In genomic region chr7:25582301-25582810, GRCm38 (mm10) we compare ENCODE assay signal across 28 mouse cellular contexts. TPM values are rescaled to one million over a fixed set of nuclear protein-coding genes. Genes with fewer than 3 reads are reported as not detected.
"Had no signal": no experiment of that assay in that cellular context is flagged by ENCODE, and none has a peak within 500 bp of the region (broad histone marks: within the 10 kb centered on the region; RNA-seq: fewer than 3 reads in every experiment).

No protein-coding gene starts in this region.

- DNase-seq: liver, postnatal 0 days; lung, adult 2 months; lung, postnatal 14 days; lung, postnatal 36 days; retina, postnatal 1 day; right cerebral cortex, postnatal 14 days; thymus, adult 2 months; thymus, postnatal 25 days; thymus, postnatal 4 days had no signal

- H3K36me3 ChIP-seq: liver, embryonic 15.5 days; lung, embryonic 15.5 days; midbrain, embryonic 13.5 days; midbrain, embryonic 15.5 days; neural tube, embryonic 13.5 days; neural tube, embryonic 15.5 days; stomach, embryonic 15.5 days had no signal

- H3K27ac ChIP-seq: liver, embryonic 15.5 days; lung, embryonic 15.5 days; macrophage; midbrain, embryonic 13.5 days; midbrain, embryonic 15.5 days; neural tube, embryonic 13.5 days; neural tube, embryonic 15.5 days; stomach, embryonic 15.5 days; stomach, postnatal 0 days had no signal

- H3K4me1 ChIP-seq: liver, embryonic 15.5 days; megakaryocyte, embryonic 14.5 days; midbrain, embryonic 13.5 days; midbrain, embryonic 15.5 days; neural tube, embryonic 13.5 days; neural tube, embryonic 15.5 days; stomach, embryonic 15.5 days had no signal

- H3K27me3 ChIP-seq: liver, embryonic 15.5 days; lung, embryonic 15.5 days; midbrain, embryonic 13.5 days; midbrain, embryonic 15.5 days; neural tube, embryonic 13.5 days; neural tube, embryonic 15.5 days; stomach, embryonic 15.5 days had no signal

- H3K9me3 ChIP-seq: liver, embryonic 15.5 days; lung, embryonic 15.5 days; midbrain, embryonic 13.5 days; midbrain, embryonic 15.5 days; neural tube, embryonic 13.5 days; neural tube, embryonic 15.5 days; stomach, embryonic 15.5 days had no signal

- H3K9ac ChIP-seq: liver, embryonic 15.5 days; liver, postnatal 0 days; lung, embryonic 15.5 days; midbrain, embryonic 13.5 days; midbrain, embryonic 15.5 days; neural tube, embryonic 13.5 days; neural tube, embryonic 15.5 days; stomach, embryonic 15.5 days had no signal

- ATAC-seq: liver, postnatal 0 days; lung, postnatal 0 days; midbrain, embryonic 13.5 days; midbrain, embryonic 15.5 days had no signal

- H3K4me2 ChIP-seq: liver, embryonic 15.5 days; lung, embryonic 15.5 days; midbrain, embryonic 11.5 days; midbrain, embryonic 13.5 days; midbrain, embryonic 15.5 days; neural tube, embryonic 13.5 days; neural tube, embryonic 15.5 days; stomach, embryonic 15.5 days had no signal

- H3K4me3 ChIP-seq: liver, embryonic 15.5 days; lung, embryonic 15.5 days; megakaryocyte, embryonic 14.5 days; midbrain, embryonic 13.5 days; midbrain, embryonic 15.5 days; neural tube, embryonic 13.5 days; neural tube, embryonic 15.5 days; stomach, embryonic 15.5 days had no signal

RNA-seq across cellular contexts. Expression of gene Erich4, which starts 33.3 kb away (rescaled TPM):
- total RNA-seq: megakaryocyte progenitor cell, adult 5-6 weeks; midbrain, postnatal 0 days; monocyte, adult 5-6 weeks had no signal
- polyA plus RNA-seq: lung, adult 2 months; lung, embryonic 15.5 days; lung, postnatal 0 days; macrophage; midbrain, embryonic 11.5 days; midbrain, embryonic 13.5 days; midbrain, embryonic 15.5 days; midbrain, postnatal 0 days; neural tube, embryonic 11.5 days; neural tube, embryonic 13.5 days; neural tube, embryonic 15.5 days; spleen, adult 2 months; stomach, postnatal 0 days; testis, adult 2 months; thymus, adult 2 months; urinary bladder, adult 2 months had no signal

RNA-seq across cellular contexts. Expression of gene Ceacam2, which starts 42.7 kb away (rescaled TPM):
- total RNA-seq: midbrain, postnatal 0 days; monocyte, adult 5-6 weeks had no signal
- polyA plus RNA-seq: liver, embryonic 15.5 days; liver, postnatal 0 days; lung, postnatal 0 days; midbrain, embryonic 11.5 days; midbrain, embryonic 13.5 days; midbrain, postnatal 0 days; neural tube, embryonic 11.5 days; stomach, embryonic 15.5 days; stomach, postnatal 0 days had no signal
